Mouse (Mus musculus): Measurements from ENCODE around the gene Rps27rt. TPM values are rescaled to one million over a fixed set of nuclear protein-coding genes. Genes with fewer than 3 reads are reported as not detected.
"Not testable (repeated sequence)": the region's sequence is repeated elsewhere in the genome, so short reads cannot be mapped to it uniquely, and the experiment has no call there.

Rps27rt gene
- polyA plus RNA-seq, 1 experiment: 2,799 TPM

DNA sequence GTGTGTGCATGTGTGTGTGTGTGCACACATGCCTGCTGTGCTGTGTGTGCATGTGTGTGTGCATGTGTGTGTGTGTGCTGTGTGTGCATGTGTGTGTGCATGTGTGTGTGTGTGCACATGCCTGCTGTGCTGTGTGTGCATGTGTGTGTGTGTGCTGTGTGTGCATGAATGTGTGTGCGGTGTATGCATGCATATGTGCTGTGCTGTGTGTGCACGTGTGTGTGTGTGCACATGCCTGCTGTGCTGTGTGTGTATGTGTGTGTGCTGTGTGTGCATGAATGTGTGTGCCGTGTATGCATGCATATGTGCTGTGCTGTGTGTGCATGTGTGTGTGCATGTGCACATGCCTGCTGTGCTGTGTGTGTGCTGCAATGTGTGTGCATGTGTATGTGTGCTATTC is 5.5 kb upstream of the Rps27rt start:
- H3K4me1 ChIP-seq (ENCODE audit: control insufficient read depth, insufficient read depth, low read length): no peaks in the 10 kb centered on the region
- H3K27ac ChIP-seq (ENCODE audit: insufficient read depth, low read length): no peak overlapping the region
- no peak overlapping the region for H3K4me3 ChIP-seq (ENCODE audit: insufficient read depth, low read length)
- TF ChIP-seq CTCF (IDR thresholded peaks at IDR 0.05; ENCODE audit: borderline replicate concordance, insufficient read depth, low read length) (no peak), POLR2A (IDR thresholded peaks at IDR 0.05; ENCODE audit: low read depth, low read length) (no peak)

DNA sequence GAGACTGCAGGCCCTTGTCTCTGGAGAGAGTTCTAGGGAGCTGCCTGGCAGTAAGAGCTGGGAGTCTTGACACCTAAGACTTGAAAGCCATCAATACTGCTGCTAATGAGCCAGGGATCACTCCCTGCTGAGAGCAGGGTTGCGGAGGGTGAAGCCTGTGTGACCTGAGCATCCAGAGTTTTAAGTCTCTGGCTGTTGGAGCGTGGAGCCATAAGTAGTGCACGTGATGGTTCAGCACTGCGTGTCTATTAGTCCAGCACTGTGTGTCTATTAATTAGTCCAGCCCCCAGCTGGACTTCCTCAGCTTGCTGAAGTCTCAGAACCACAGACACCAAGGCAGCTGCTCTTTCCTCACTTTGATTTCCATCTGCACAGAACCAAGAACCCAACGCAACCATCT is 3.8 kb upstream of the Rps27rt start:
- TF ChIP-seq POLR2A (IDR thresholded peaks at IDR 0.05; ENCODE audit: low read depth, low read length): no peak
- no peak for TF ChIP-seq CTCF (IDR thresholded peaks at IDR 0.05; ENCODE audit: borderline replicate concordance, insufficient read depth, low read length)
- H3K4me1 ChIP-seq (ENCODE audit: control insufficient read depth, insufficient read depth, low read length): no peaks in the 10 kb centered on the region
- H3K4me3 ChIP-seq (ENCODE audit: insufficient read depth, low read length): no peak overlapping the region
- H3K27ac ChIP-seq (ENCODE audit: insufficient read depth, low read length): no peak overlapping the region

DNA sequence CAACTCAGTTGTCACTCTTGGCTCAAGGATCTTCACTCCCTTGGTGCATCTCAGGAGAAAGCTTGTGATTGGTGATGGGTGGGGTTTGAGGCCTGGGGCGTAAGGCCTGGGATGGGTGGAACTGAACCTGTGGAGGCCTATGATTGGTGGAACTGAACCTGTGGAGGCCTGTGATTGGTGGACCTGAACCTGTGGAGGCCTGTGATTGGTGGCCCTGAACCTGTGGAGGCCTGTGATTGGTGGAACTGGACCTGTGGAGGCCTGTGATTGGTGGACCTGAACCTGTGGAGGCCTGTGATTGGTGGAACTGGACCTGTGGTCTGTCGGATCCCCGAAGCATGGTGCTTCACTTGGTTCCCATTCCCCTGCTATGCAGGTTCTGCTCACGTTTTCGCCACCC is 3.2 kb upstream of the Rps27rt start:
- Histone ChIP-seq H3K4me1 (ENCODE audit: control insufficient read depth, insufficient read depth, low read length) (no peaks in the 10 kb centered on the region), H3K4me3 (ENCODE audit: insufficient read depth, low read length) (no peak overlapping the region), H3K27ac (ENCODE audit: insufficient read depth, low read length) (no peak overlapping the region)
- no peak for TF ChIP-seq POLR2A (IDR thresholded peaks at IDR 0.05; ENCODE audit: low read depth, low read length)
- TF ChIP-seq CTCF (IDR thresholded peaks at IDR 0.05; ENCODE audit: borderline replicate concordance, insufficient read depth, low read length): no peak

- TF ChIP-seq CTCF (IDR thresholded peaks at IDR 0.05; ENCODE audit: borderline replicate concordance, insufficient read depth, low read length) (no peak), POLR2A (IDR thresholded peaks at IDR 0.05; ENCODE audit: low read depth, low read length) (no peak)
- H3K4me1 ChIP-seq (ENCODE audit: control insufficient read depth, insufficient read depth, low read length): no peaks in the 10 kb centered on the region
- no peak overlapping the region for H3K27ac ChIP-seq (ENCODE audit: insufficient read depth, low read length)
- no peak overlapping the region for H3K4me3 ChIP-seq (ENCODE audit: insufficient read depth, low read length)
These were observed 2.6 kb downstream of the Rps27rt start for GRCm38 (mm10) chr9:114979969-114980368.

- Histone ChIP-seq H3K4me3 (ENCODE audit: insufficient read depth, low read length) (peak within 1 kb of the TSS; percentile 60), H3K4me1 (ENCODE audit: control insufficient read depth, insufficient read depth, low read length) (no peaks in the 10 kb centered on the region), H3K27ac (ENCODE audit: insufficient read depth, low read length) (no peak within 1 kb of the TSS)
- TF ChIP-seq CTCF (IDR thresholded peaks at IDR 0.05; ENCODE audit: borderline replicate concordance, insufficient read depth, low read length): no peak
- 0 out of 2 replicates have a peak, but pooled peaks have one; percentile 26 for TF ChIP-seq POLR2A (IDR thresholded peaks at IDR 0.05; ENCODE audit: low read depth, low read length)
These were observed 4.0 kb downstream of the Rps27rt start, which contains the start of gene Osbpl10 for GRCm38 (mm10) chr9:114978281-114979111. TSS of gene Osbpl10 (plus strand) at chr9:114978569.

GRCm38 (mm10) chr9:114977461-114978280 is 4.9 kb downstream of the Rps27rt start:
- Histone ChIP-seq H3K27ac (ENCODE audit: insufficient read depth, low read length) (no peak overlapping the region), H3K4me3 (ENCODE audit: insufficient read depth, low read length) (peak overlapping the region; percentile 60), H3K4me1 (ENCODE audit: control insufficient read depth, insufficient read depth, low read length) (no peaks in the 10 kb centered on the region)
- TF ChIP-seq POLR2A (IDR thresholded peaks at IDR 0.05; ENCODE audit: low read depth, low read length): no peak
- no peak for TF ChIP-seq CTCF (IDR thresholded peaks at IDR 0.05; ENCODE audit: borderline replicate concordance, insufficient read depth, low read length)

DNA sequence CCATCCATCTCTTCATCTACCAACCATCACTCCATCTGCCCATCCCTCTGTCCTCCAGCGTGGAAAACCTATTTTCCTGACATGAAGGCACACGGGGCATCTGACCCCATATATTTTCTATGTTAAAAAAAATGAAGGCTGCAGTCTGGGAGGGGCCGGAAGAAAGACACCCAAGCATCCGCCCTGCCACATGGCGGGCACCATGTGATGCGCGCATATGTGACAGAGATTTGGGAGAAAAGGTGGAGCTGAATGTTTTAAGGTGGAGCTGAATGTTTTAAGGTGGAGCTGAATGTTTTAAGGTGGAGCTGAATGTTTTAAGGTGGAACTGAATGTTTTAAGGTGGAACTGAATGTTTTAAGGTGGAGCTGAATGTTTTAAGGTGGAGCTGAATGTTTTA is 16.3 kb downstream of the Rps27rt start:
- not testable (repeated sequence) for H3K4me1 ChIP-seq (ENCODE audit: control insufficient read depth, insufficient read depth, low read length); H3K27ac ChIP-seq (ENCODE audit: insufficient read depth, low read length); H3K4me3 ChIP-seq (ENCODE audit: insufficient read depth, low read length)

DNA sequence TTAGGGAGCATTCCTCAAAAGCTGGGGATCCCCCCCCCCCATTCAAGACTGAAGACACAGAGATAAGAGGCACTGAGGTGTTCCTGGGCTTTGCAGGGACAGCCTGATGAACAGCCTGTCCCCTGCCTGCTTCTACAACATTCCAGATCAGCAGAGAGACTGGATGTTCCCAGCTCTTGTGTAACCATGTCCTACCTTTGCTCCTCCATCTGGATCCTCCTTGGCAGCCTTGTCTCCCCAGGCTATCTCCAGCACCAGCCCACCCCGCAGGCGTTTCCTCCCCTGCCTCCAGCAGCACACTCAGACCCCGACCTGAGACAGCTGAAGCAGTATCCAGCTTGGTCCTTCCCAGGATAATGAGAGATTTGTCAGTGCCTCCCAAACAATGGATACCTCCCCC is 18.4 kb downstream of the Rps27rt start:
- Histone ChIP-seq H3K27ac (ENCODE audit: insufficient read depth, low read length) (no peak overlapping the region), H3K4me3 (ENCODE audit: insufficient read depth, low read length) (no peak overlapping the region), H3K4me1 (ENCODE audit: control insufficient read depth, insufficient read depth, low read length) (no peaks in the 10 kb centered on the region)
- TF ChIP-seq CTCF (IDR thresholded peaks at IDR 0.05; ENCODE audit: borderline replicate concordance, insufficient read depth, low read length): no peak
- TF ChIP-seq POLR2A (IDR thresholded peaks at IDR 0.05; ENCODE audit: low read depth, low read length): no peak

GRCm38 (mm10) chr9:114960844-114961243 is 21.7 kb downstream of the Rps27rt start:
- Histone ChIP-seq H3K4me3 (ENCODE audit: insufficient read depth, low read length) (no peak overlapping the region), H3K4me1 (ENCODE audit: control insufficient read depth, insufficient read depth, low read length) (no peaks in the 10 kb centered on the region), H3K27ac (ENCODE audit: insufficient read depth, low read length) (no peak overlapping the region)
- TF ChIP-seq POLR2A (IDR thresholded peaks at IDR 0.05; ENCODE audit: low read depth, low read length): no peak
- TF ChIP-seq CTCF (IDR thresholded peaks at IDR 0.05; ENCODE audit: borderline replicate concordance, insufficient read depth, low read length): no peak
